8 mouse cellular contexts compared by ENCODE assay signal in the genomic region with DNA sequence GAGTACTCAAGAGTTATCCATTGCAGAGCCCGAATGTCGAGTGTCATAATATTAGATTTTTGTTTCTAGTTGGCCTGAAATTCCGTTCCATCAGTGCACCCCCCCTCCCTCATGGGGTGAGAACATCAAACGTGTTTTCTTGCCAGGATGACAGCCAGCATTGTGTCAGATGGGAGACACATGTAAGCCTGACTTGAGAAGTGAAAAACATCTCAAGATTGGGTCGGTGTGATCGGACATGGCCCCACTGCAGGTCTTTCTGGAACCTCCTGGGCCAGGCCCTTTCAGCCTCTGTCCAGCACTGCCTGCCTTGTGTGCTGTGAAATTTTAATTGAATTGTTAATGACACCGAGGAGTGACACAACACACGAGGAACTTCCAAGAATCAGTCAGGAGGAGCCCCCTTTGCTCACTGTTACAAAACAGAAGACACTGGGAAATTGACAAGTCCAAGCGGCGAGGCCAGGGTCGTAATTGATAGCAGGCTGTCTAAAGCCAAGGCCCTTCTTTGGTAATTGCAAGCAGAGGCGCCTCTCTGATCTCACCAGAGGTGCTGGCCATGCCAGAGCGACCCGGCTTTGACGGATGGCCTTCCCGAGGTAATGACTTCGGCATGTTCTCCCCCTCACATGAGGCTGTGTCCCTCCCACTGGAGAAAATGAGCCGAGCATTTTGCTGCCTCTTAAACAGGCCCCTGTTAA.
DNase-seq lines count a peak whose midpoint lies in the region; ATAC-seq lines count a peak whose summit lies in the region.
"Had no signal": no experiment of that assay in that cellular context is flagged by ENCODE, and none has a peak within 500 bp of the region (broad histone marks: within the 10 kb centered on the region; RNA-seq: fewer than 3 reads in every experiment).

No protein-coding gene starts in this region.

- 0 out of 2 replicates have a peak, but pooled peaks cover 6% of the 10 kb centered on the region for H3K4me1 ChIP-seq in embryonic facial prominence, embryonic 15.5 days
- H3K4me1 ChIP-seq in limb, embryonic 11.5 days (ENCODE audit: control insufficient read depth, insufficient read depth, low read length) = peaks cover 24% of the 10 kb centered on the region

- H3K27me3 ChIP-seq in embryonic facial prominence, embryonic 15.5 days = no peaks in the 10 kb centered on the region
- H3K27me3 ChIP-seq in limb, embryonic 11.5 days (ENCODE audit: control insufficient read depth, insufficient read depth, low read length) = peaks cover 2% of the 10 kb centered on the region; the same call in 1 of the 2 replicates

- no peak overlapping the region for H3K9ac ChIP-seq in embryonic facial prominence, embryonic 15.5 days
- H3K9ac ChIP-seq in limb, embryonic 11.5 days (ENCODE audit: low read length) = no peak overlapping the region

- H3K36me3 ChIP-seq in embryonic facial prominence, embryonic 15.5 days = no peaks in the 10 kb centered on the region
- no peaks in the 10 kb centered on the region for H3K36me3 ChIP-seq in limb, embryonic 11.5 days (ENCODE audit: control insufficient read depth, insufficient read depth, low read length)

- DNase-seq in kidney, postnatal 4 days = peak; percentile 58 to 68
- no peak for DNase-seq in kidney, postnatal 14 days
- DNase-seq in limb, embryonic 11.5 days (ENCODE audit: low spot score) = peak; percentile 80
- peak; percentile 49 for DNase-seq in ovary, postnatal 36 days (ENCODE audit: low spot score)
- no peak for DNase-seq in left cerebral cortex, adult 9 months (ENCODE audit: low spot score in 2 of 2)
- no peak for DNase-seq in testis, postnatal 14 days (ENCODE audit: low spot score)

- no peaks in the 10 kb centered on the region for H3K9me3 ChIP-seq in embryonic facial prominence, embryonic 15.5 days (replicated peaks)
- H3K9me3 ChIP-seq in limb, embryonic 11.5 days (ENCODE audit: control insufficient read depth, low read length) = no peaks in the 10 kb centered on the region

- 24% methylated on average over 18 of the region's 18 CpGs for WGBS in embryonic facial prominence, embryonic 15.5 days
- WGBS in limb, embryonic 11.5 days = 9% methylated on average over 18 of the region's 18 CpGs

- ATAC-seq in embryonic facial prominence, embryonic 15.5 days (ENCODE audit: insufficient number of reproducible peaks, low FRiP score, low TSS enrichment, low read depth) = peak; percentile 34; the same call in 1 of the 2 replicates
- no peak for ATAC-seq in limb, embryonic 11.5 days (ENCODE audit: insufficient number of reproducible peaks, low FRiP score, low TSS enrichment, low read depth)

- H3K4me2 ChIP-seq in embryonic facial prominence, embryonic 15.5 days (replicated peaks) = no peak overlapping the region
- H3K4me2 ChIP-seq in limb, embryonic 11.5 days (ENCODE audit: low read depth, severe bottlenecking) = peak overlapping the region; percentile 13; the same call in 1 of the 2 replicates
- H3K4me2 ChIP-seq: heart, embryonic 11.5 days had no signal

- no peak overlapping the region for H3K27ac ChIP-seq in embryonic facial prominence, embryonic 15.5 days (replicated peaks)
- no peak overlapping the region for H3K27ac ChIP-seq in limb, embryonic 11.5 days (replicated peaks; ENCODE audit: low read depth, low read length)

- no peak overlapping the region for H3K4me3 ChIP-seq in embryonic facial prominence, embryonic 15.5 days (replicated peaks)
- no peak overlapping the region for H3K4me3 ChIP-seq in limb, embryonic 11.5 days (ENCODE audit: low read depth, low read length)

Comparison
In these comparisons a context has a peak if more than half of its experiments do, and no peak if none do; other contexts are left out.
1. DNase-seq: peak in kidney, postnatal 4 days (2 of 2), limb, embryonic 11.5 days (single experiment) and ovary, postnatal 36 days (single experiment); none in kidney, postnatal 14 days (single experiment), left cerebral cortex, adult 9 months (0 of 2) and testis, postnatal 14 days (single experiment).